Mouse (Mus musculus) olfactory bulb, adult 2 months (tissue): ENCODE results near the gene Ccl17. TPM values are rescaled to one million over a fixed set of nuclear protein-coding genes. Genes with fewer than 3 reads are reported as not detected.
"Not testable (repeated sequence)": the region's sequence is repeated elsewhere in the genome, so short reads cannot be mapped to it uniquely, and the experiment has no call there.

Experiments
- H3K27ac ChIP-seq: fragments of 200-500 bp; 2 replicates; pipeline ENCODE4 v1.5.1; 2012; ENCODE audit warnings: low read depth, low read length; ENCODE audit not compliant: insufficient read depth
- H3K4me1 ChIP-seq: fragments of 200-500 bp; 2 replicates; pipeline ENCODE4 v1.6.1; 2012; ENCODE audit warnings: low read length; ENCODE audit not compliant: control insufficient read depth, insufficient read depth
- H3K4me3 ChIP-seq: fragments of 200-500 bp; 2 replicates; pipeline ENCODE4 v1.5.1; 2012; ENCODE audit warnings: mild to moderate bottlenecking, low read depth, low read length, moderate library complexity; ENCODE audit not compliant: insufficient read depth
- CTCF ChIP-seq: fragments of 200-500 bp; IDR thresholded peaks from 2 replicates; pipeline ENCODE4 v1.5.1; 2012; ENCODE audit warnings: low read depth, mild to moderate bottlenecking, low read length, moderate library complexity; ENCODE audit not compliant: insufficient read depth
- POLR2A ChIP-seq: fragments of 200-500 bp; IDR thresholded peaks from 2 replicates; pipeline ENCODE4 v1.6.1; 2012; ENCODE audit warnings: mild to moderate bottlenecking, low read depth, low read length, moderate library complexity; ENCODE audit not compliant: insufficient read depth
- WGBS: fragments of 180-500 bp; shearing (Covaris S2); methylation state at CpG from one replicate; pipeline ENCODE4 v1.1.7; 2018; 5-methylcytosine and 5-hydroxymethylcytosine counted together
- polyA plus RNA-seq: library from polyadenylated mRNA; stranded (reverse); fragments of >200 nt; gene quantifications from 2 replicates; pipeline ENCODE4 v1.2.4, GENCODE M21; 2012; ENCODE audit warnings: low replicate concordance; ENCODE audit not compliant: missing spikeins, insufficient read depth, insufficient read length

The Ccl17 gene
- polyA plus RNA-seq, 1 experiment, result not detected

DNA sequence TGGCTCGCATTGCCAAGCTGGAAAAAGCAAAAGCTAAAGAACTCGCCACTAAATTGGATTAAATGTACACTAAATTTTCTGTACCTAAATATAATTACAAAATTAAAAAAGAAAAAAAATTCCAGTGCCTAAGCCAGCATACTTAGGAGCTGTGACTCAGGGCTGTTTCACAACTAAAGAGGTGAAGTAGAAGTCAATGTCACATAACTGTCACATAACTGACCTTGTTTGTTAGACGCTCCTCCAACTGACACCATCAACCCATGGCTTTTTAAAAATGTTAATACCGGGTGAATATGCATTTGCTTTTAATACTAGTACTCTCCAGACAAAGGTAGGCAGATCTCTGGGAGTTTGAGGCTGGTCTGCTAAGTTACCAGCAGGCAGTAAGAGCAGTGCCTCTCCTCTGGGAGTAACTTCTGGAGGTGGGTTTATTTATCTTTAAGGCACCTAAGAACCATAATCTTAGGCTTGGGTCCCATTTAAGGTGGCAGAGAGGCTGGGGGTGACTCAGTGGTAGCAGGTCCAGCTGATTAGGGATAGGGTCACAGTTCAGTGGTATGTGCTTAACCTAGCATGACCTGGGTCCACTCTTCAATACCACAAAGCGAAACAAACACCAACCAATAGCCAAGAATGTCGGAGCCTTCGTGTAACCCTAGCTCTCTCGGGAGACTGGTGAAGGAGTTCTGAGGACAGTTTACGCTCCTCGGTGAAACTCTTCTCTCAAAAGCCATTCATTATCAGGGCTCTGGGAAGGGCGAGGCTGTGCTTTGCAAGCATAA lies 26.4 kb downstream of the Ccl17 start:
- 75% methylated on average over 11 of the region's 11 CpGs for WGBS
- H3K4me3 ChIP-seq, result 0 out of 2 replicates have a peak overlapping the region, but pooled peaks have one; percentile 15

GRCm38 (mm10) chr8:94837662-94838574 lies 27.7 kb downstream of the Ccl17 start, which contains the start of the genes Coq9 and Ciapin1:
Gene Coq9, plus strand, starts transcription at chr8:94838321.
Gene Ciapin1, minus strand, starts transcription at chr8:94838358.
- peak within 1 kb of the TSS; percentile 98 for H3K4me3 ChIP-seq
- peaks cover 13% of the 10 kb centered on the region; the same call in 1 of the 2 replicates for H3K4me1 ChIP-seq
- H3K27ac ChIP-seq, result peak within 1 kb of the TSS; percentile 98
- TF ChIP-seq POLR2A (peak; percentile 93), CTCF (no peak)
- WGBS, result under 1% methylated on average over 82 of the region's 82 CpGs

More for the DNA sequence above, 26.4 kb downstream of the Ccl17 start:
- no peak overlapping the region for H3K27ac ChIP-seq
- no peak for TF ChIP-seq CTCF
- no peak for TF ChIP-seq POLR2A
- peaks cover 10% of the 10 kb centered on the region; the same call in 1 of the 2 replicates for H3K4me1 ChIP-seq

GRCm38 (mm10) chr8:94838600-94838999 lies 28.3 kb downstream of the Ccl17 start:
- Histone ChIP-seq H3K27ac (peak overlapping the region; percentile 98), H3K4me1 (peaks cover 13% of the 10 kb centered on the region; the same call in 1 of the 2 replicates), H3K4me3 (peak overlapping the region; percentile 98)
- WGBS, result under 1% methylated on average over 24 of the region's 24 CpGs
- TF ChIP-seq CTCF (no peak), POLR2A (no peak)

- H3K4me1 ChIP-seq, result peaks cover 6% of the 10 kb centered on the region; the same call in 1 of the 2 replicates
- TF ChIP-seq POLR2A (no peak), CTCF (no peak)
- no peak overlapping the region for H3K4me3 ChIP-seq
- no peak overlapping the region for H3K27ac ChIP-seq
- WGBS, result 56% methylated on average over 2 of the region's 2 CpGs
Observed at GRCm38 (mm10) chr8:94841183-94841582, 30.9 kb downstream of the Ccl17 start.

DNA sequence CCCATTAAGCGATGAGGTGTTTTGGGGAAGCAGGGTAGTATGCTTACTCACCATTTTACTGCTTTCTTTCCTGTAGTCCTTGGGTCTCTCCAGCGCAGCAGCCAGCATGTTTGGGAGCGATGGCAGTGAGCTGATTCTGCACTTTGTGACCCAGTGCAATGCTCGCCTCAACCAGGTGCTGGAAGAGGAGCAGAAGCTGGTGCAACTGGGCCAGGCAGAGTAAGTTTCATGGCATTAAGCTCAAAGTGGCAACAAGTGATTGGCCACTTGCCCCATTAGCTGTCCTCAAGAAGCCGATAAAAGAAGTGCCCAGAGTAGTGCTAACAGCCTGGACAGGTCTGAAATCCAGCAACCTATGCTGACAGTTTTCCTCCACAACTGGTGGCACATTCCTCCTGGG lies 39.8 kb downstream of the Ccl17 start:
- 93% methylated on average over 5 of the region's 5 CpGs for WGBS
- Histone ChIP-seq H3K4me3 (no peak overlapping the region), H3K27ac (no peak overlapping the region), H3K4me1 (no peaks in the 10 kb centered on the region)
- TF ChIP-seq CTCF (no peak), POLR2A (no peak)

DNA sequence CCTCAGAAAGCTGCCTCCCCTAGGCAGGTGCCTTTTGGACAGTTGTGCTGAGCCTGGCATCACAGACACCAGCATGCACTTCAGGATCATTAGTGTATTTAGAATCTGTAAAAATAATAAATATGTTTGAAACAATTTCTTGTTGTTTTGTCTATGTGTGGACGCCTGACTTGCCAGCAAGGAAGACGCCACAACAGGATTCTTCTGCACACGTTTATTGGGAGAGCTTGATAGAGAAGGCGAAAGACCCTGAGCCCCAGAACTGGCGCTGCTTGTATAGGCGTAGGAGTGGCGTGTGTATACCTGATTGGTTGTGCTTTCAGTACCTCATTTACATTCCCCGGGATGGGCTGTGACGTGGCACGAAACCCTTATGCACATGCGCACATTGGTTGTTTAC lies 44.5 kb downstream of the Ccl17 start:
- 91% methylated on average over 11 of the region's 11 CpGs for WGBS
- H3K27ac ChIP-seq, H3K4me3 ChIP-seq, H3K4me1 ChIP-seq: not testable (repeated sequence)

DNA sequence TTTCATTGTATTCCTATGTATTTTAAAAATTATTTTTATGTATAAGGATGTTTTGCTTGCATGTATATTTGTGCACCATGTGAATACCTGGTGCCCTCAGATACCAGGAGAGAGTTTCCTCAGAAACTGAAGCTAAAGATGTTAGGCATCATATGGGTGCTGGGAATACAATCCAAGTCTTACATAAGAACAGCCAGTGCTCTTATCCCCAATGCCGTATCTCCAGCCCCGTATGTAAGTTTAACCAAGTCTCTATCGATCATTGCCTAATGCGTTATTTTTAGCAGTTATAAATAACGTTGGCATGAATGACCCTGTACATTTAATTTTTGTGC lies 46.7 kb downstream of the Ccl17 start:
- TF ChIP-seq POLR2A (no peak), CTCF (no peak)
- peaks cover 9% of the 10 kb centered on the region for H3K4me1 ChIP-seq
- no peak overlapping the region for H3K27ac ChIP-seq
- no peak overlapping the region for H3K4me3 ChIP-seq
- WGBS, result 26% methylated on average over 5 of the region's 5 CpGs

DNA sequence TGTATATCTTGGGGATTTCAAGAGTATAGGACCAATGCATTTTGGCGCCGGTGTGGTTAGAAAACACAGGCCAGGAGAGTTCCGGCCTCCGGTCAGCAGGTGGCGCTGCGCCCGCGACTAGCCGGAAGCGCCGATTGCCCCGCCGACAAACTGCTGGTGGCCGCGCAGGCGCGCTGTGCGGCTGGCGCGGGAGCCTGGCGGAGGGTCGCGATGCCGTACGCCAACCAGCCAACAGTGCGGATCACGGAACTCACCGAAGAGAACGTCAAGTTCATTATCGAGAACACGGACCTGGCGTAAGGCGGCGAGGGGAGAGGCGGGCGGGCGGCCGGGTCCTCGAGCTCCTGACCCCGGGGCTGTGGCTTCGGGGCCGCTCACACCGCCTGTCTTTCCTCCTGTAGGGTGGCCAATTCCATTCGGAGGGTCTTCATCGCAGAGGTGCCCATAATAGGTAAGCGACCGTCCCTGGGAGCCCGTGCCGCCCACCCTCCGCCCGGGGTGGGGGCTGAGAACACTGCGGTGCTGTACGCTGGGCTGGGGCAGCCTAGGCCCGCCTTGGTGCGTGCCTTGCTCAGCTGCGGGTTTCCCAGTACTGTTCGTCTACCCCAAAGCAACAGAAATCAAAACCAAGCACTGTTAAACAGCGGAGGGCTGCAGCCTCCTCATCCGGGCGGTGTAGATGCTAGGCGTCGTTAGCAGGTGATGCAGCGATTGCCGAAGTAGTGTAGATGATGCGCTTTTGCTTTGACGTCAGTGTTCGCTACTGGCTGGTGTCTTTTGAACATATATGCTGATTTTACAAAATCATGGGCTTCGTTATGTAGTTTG lies 47.3 kb downstream of the Ccl17 start, which contains the start of gene Polr2c:
TSS of gene Polr2c (plus strand) at position 105 of the 828 bp plus-strand sequence.
- peaks cover 9% of the 10 kb centered on the region for H3K4me1 ChIP-seq
- TF ChIP-seq CTCF (peak; percentile 73), POLR2A (peak; percentile 75)
- peak within 1 kb of the TSS; percentile 1; the same call in 1 of the 2 replicates for H3K27ac ChIP-seq
- under 1% methylated on average over 68 of the region's 68 CpGs for WGBS
- H3K4me3 ChIP-seq, result peak within 1 kb of the TSS; percentile 81

- peaks cover 19% of the 10 kb centered on the region for H3K4me1 ChIP-seq
- no peak overlapping the region for H3K4me3 ChIP-seq
- no peak for TF ChIP-seq POLR2A
- no peak for TF ChIP-seq CTCF
- 70% methylated on average over 8 of the region's 8 CpGs for WGBS
- no peak overlapping the region for H3K27ac ChIP-seq
Observed at GRCm38 (mm10) chr8:94861352-94861910, 51.2 kb downstream of the Ccl17 start.

Other genes starting within 250 kb of the Ccl17 start
- gene Rspry1, start 208.5 kb upstream of the Ccl17 start, polyA plus RNA-seq, result 135 TPM in 1 of 2 replicates, not detected in the other
- gene Fam192a, start 208.5 kb upstream of the Ccl17 start, polyA plus RNA-seq, result 692 TPM in 1 of 2 replicates, not detected in the other
- 149 TPM in 1 of 2 replicates, not detected in the other for gene Arl2bp, start 143.9 kb upstream of the Ccl17 start, polyA plus RNA-seq
- gene Pllp, start 114.2 kb upstream of the Ccl17 start, polyA plus RNA-seq, result not detected in 2 replicates
- not detected in 2 replicates for gene Ccl22, start 64.9 kb upstream of the Ccl17 start, polyA plus RNA-seq
- gene Cx3cl1, start 38.4 kb upstream of the Ccl17 start, polyA plus RNA-seq, result not detected in 2 replicates
- gene Coq9, start 27.9 kb downstream of the Ccl17 start, polyA plus RNA-seq, result not detected in 2 replicates
- gene Ciapin1, start 27.9 kb downstream of the Ccl17 start, polyA plus RNA-seq, result not detected in 2 replicates
- not detected in 2 replicates for gene Polr2c, start 47.0 kb downstream of the Ccl17 start, polyA plus RNA-seq
- gene Dok4, start 65.9 kb downstream of the Ccl17 start, polyA plus RNA-seq, result not detected in 2 replicates
- gene Ccdc102a, start 107.6 kb downstream of the Ccl17 start, polyA plus RNA-seq, result not detected in 2 replicates
- not detected in 2 replicates for gene Adgrg5, start 113.2 kb downstream of the Ccl17 start, polyA plus RNA-seq
- not detected in 2 replicates for gene Adgrg1, start 164.3 kb downstream of the Ccl17 start, polyA plus RNA-seq
- gene Adgrg3, start 207.2 kb downstream of the Ccl17 start, polyA plus RNA-seq, result not detected in 2 replicates
- gene Drc7, start 244.7 kb downstream of the Ccl17 start, polyA plus RNA-seq, result not detected in 2 replicates